Mouse (Mus musculus): Measurements from ENCODE around the gene Fmo5. TPM values are rescaled to one million over a fixed set of nuclear protein-coding genes. Genes with fewer than 3 reads are reported as not detected.

The Fmo5 gene
- polyA plus RNA-seq, 1 experiment = 9.9 TPM

DNA sequence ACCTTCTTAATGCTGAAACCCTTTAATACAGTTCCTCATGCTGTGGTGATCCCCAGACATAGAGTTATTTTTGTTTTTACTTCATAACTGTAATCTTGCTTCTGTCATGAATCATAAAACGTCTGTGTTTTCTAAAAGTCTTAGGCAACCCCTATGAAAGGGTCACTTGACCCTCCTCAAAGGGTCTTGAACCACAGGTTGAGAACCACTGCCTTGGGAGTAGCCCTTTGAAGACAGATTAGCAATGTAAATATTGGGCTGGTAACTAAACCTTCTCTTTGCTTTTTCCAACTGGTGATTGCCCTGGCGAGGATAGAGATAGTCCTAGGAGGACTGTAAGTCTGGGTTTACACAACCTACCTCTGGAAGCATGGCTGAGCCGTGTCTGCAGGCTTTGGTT lies 72.6 kb downstream of the Fmo5 start:
- no peak for DNase-seq
- Histone ChIP-seq H3K36me3 (ENCODE audit: control insufficient read depth, insufficient read depth, low read length) (no peaks in the 10 kb centered on the region; the same call in 1 of the 2 replicates), H3K27me3 (replicated peaks; ENCODE audit: control insufficient read depth, insufficient read depth, low read length) (no peaks in the 10 kb centered on the region), H3K4me3 (ENCODE audit: insufficient read depth, low read depth, low read length) (no peak overlapping the region), H3K4me1 (ENCODE audit: control insufficient read depth, insufficient read depth, low read length) (no peaks in the 10 kb centered on the region; the same call in 1 of the 2 replicates), H3K27ac (ENCODE audit: insufficient read depth, low read depth, low read length) (no peak overlapping the region)
- TF ChIP-seq POLR2A (IDR thresholded peaks at IDR 0.05; ENCODE audit: low read depth, low read length) = no peak
- TF ChIP-seq CTCF (conservative IDR thresholded peaks at IDR 0.05; ENCODE audit: insufficient read depth, insufficient read length, low read depth, low read length) = no peak
- 70% methylated on average over 3 of the region's 3 CpGs for WGBS

DNA sequence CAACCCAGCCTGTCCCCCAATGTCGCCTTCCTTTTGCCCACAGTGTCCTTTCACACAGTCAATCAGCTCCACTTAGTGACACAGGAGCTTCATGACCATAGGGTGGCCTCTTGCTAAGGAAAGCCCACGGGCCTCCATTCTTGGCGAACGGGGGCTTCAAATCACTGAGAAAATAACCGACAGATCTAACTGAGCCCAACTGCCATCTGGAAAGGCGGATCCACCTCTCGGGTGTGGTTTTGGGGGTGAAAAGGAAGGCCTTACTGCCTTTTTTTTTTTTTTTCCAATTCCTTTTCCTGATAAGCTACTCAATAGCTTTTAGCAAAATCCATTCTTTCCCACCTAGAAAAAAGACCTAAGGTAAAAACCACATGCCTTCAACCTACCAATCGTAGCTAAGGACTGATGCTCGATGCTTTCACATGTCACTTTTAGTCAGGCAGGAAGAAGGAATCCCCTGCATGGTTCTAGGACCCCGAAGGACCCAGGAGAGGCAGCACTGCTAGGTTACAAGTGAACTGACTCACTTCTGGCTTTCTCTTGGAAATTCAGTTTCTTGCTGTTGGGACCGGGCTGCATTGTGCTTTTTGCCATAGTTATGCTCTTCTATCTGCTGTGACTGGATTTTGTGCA lies 74.0 kb downstream of the Fmo5 start:
- H3K27ac ChIP-seq (ENCODE audit: insufficient read depth, low read depth, low read length) = no peak overlapping the region
- no peaks in the 10 kb centered on the region for H3K27me3 ChIP-seq (replicated peaks; ENCODE audit: control insufficient read depth, insufficient read depth, low read length)
- 91% methylated on average over 11 of the region's 11 CpGs for WGBS
- H3K4me1 ChIP-seq (ENCODE audit: control insufficient read depth, insufficient read depth, low read length) = no peaks in the 10 kb centered on the region
- no peak for DNase-seq
- TF ChIP-seq CTCF (conservative IDR thresholded peaks at IDR 0.05; ENCODE audit: insufficient read depth, insufficient read length, low read depth, low read length) (no peak), POLR2A (IDR thresholded peaks at IDR 0.05; ENCODE audit: low read depth, low read length) (no peak)
- no peaks in the 10 kb centered on the region; the same call in 1 of the 2 replicates for H3K36me3 ChIP-seq (ENCODE audit: control insufficient read depth, insufficient read depth, low read length)
- H3K4me3 ChIP-seq (ENCODE audit: insufficient read depth, low read depth, low read length) = no peak overlapping the region

Other genes starting within 250 kb of the Fmo5 start
- not detected in 2 replicates for gene Olfr1402, start 206.8 kb upstream of the Fmo5 start, polyA plus RNA-seq (2012; rRNA removed)
- 3.9 and 5.0 TPM in 2 replicates for gene Chd1l, start 18.6 kb upstream of the Fmo5 start, polyA plus RNA-seq (2012; rRNA removed)
- 4.5 and 4.7 TPM in 2 replicates for gene Prkab2, start 29.4 kb downstream of the Fmo5 start, polyA plus RNA-seq (2012; rRNA removed)
- gene Gm17651, start 45.9 kb downstream of the Fmo5 start, polyA plus RNA-seq (2012; rRNA removed) = not detected in 2 replicates

All from kidney, adult 2 months (tissue).